Mouse (Mus musculus) left cerebral cortex, postnatal 4 days (tissue): Measurements from ENCODE around the gene Llph. TPM values are rescaled to one million over a fixed set of nuclear protein-coding genes. Genes with fewer than 3 reads are reported as not detected.
"Not testable (repeated sequence)": the region's sequence is repeated elsewhere in the genome, so short reads cannot be mapped to it uniquely, and the experiment has no call there.

Source experiments
- DNase-seq: peaks from one replicate; pipeline ENCODE4 v3.0.0-alpha.2; 2022
- intact Hi-C: fragments of 180-260 bp; cut with DNase I; formaldehyde crosslinking; loops from one replicate; pipeline ENCODE4 v1.15.1; 2025
- total RNA-seq, 2 experiments: library from RNA; stranded (reverse); gene quantifications; 2 replicates each; pipeline ENCODE4 v1.2.3; 2021

Gene Llph
- total RNA-seq, 2 experiments from 2014 or later = 14.1 to 17.2 TPM

- intact Hi-C loops, DNase-seq: not testable (repeated sequence)
Observed at GRCm38 (mm10) chr10:120217099-120217498, 9.8 kb upstream of the Llph start.

GRCm38 (mm10) chr10:120218996-120219395, 7.9 kb upstream of the Llph start:
- DNase-seq = no peak
- intact Hi-C loops = no loop called here

GRCm38 (mm10) chr10:120219578-120220359, 7.1 kb upstream of the Llph start:
- DNase-seq = no peak

GRCm38 (mm10) chr10:120220776-120221175, 6.1 kb upstream of the Llph start:
- no peak for DNase-seq

More at GRCm38 (mm10) chr10:120219578-120220359, 7.1 kb upstream of the Llph start:
- intact Hi-C loops = no loop called here

GRCm38 (mm10) chr10:120231718-120232117, 4.8 kb downstream of the Llph start:
- intact Hi-C loops = loop anchor here (10.0 kb wide), 1 partner anchor 1023 kb away; no protein-coding TSS in a partner anchor
- DNase-seq = peak; percentile 67

More at GRCm38 (mm10) chr10:120220776-120221175, 6.1 kb upstream of the Llph start:
- intact Hi-C loops = no loop called here

- intact Hi-C loops = loop anchor here (10.0 kb wide), 1 partner anchor 1021 kb away; no protein-coding TSS in a partner anchor
- peak; percentile 56 for DNase-seq
Observed at GRCm38 (mm10) chr10:120233655-120234367, 6.9 kb downstream of the Llph start.

- intact Hi-C loops = loop anchor here (5.0 to 10.0 kb wide), 2 partner anchors 625 to 1018 kb away; no protein-coding TSS in a partner anchor
Observed at GRCm38 (mm10) chr10:120236855-120237254, 10.0 kb downstream of the Llph start.

GRCm38 (mm10) chr10:120238241-120238640, 11.4 kb downstream of the Llph start:
- intact Hi-C loops = loop anchor here (5.0 to 10.0 kb wide), 2 partner anchors 624 to 1017 kb away; no protein-coding TSS in a partner anchor
- DNase-seq = no peak

More at GRCm38 (mm10) chr10:120236855-120237254, 10.0 kb downstream of the Llph start:
- no peak for DNase-seq

- intact Hi-C loops = loop anchor here (5.0 to 10.0 kb wide), 2 partner anchors 623 to 1015 kb away; no protein-coding TSS in a partner anchor
- no peak for DNase-seq
Observed at GRCm38 (mm10) chr10:120239476-120239875, 12.6 kb downstream of the Llph start.

GRCm38 (mm10) chr10:120242421-120242820, 15.6 kb downstream of the Llph start:
- no peak for DNase-seq
- intact Hi-C loops = loop anchor here (10.0 kb wide), 1 partner anchor 462 kb away; no protein-coding TSS in a partner anchor

- intact Hi-C loops = loop anchor here (10.0 kb wide), 1 partner anchor 459 kb away; no protein-coding TSS in a partner anchor
Observed at GRCm38 (mm10) chr10:120245681-120246080, 18.8 kb downstream of the Llph start.

GRCm38 (mm10) chr10:120246994-120247750, 20.3 kb downstream of the Llph start:
- intact Hi-C loops = loop anchor here (10.0 kb wide), 1 partner anchor 458 kb away; no protein-coding TSS in a partner anchor
- peak; percentile 27 for DNase-seq

More at GRCm38 (mm10) chr10:120245681-120246080, 18.8 kb downstream of the Llph start:
- no peak for DNase-seq

GRCm38 (mm10) chr10:120250911-120251683, 24.2 kb downstream of the Llph start:
- DNase-seq = peak; percentile 9
- intact Hi-C loops = no loop called here

- intact Hi-C loops = no loop called here
- no peak for DNase-seq
Observed at GRCm38 (mm10) chr10:120251791-120252190, 24.9 kb downstream of the Llph start.

- intact Hi-C loops = no loop called here
- no peak for DNase-seq
Observed at GRCm38 (mm10) chr10:120252800-120253199, 25.9 kb downstream of the Llph start.

GRCm38 (mm10) chr10:120257231-120257630, 30.4 kb downstream of the Llph start:
- intact Hi-C loops = no loop called here
- DNase-seq = peak; percentile 58

- no peak for DNase-seq
- intact Hi-C loops = no loop called here
Observed at GRCm38 (mm10) chr10:120267790-120268189, 40.9 kb downstream of the Llph start.

- DNase-seq = no peak
- intact Hi-C loops = no loop called here
Observed at GRCm38 (mm10) chr10:120269946-120270345, 43.1 kb downstream of the Llph start.

GRCm38 (mm10) chr10:120270777-120271176, 43.9 kb downstream of the Llph start:
- intact Hi-C loops = no loop called here
- DNase-seq = peak; percentile 43
